Mouse (Mus musculus) CH12.LX (cell line): ENCODE results near the gene Gramd2. TPM values are rescaled to one million over a fixed set of nuclear protein-coding genes. Genes with fewer than 3 reads are reported as not detected.

ENCODE experiments used
- DNase-seq: peaks from one replicate; pipeline ENCODE4 v3.0.0-alpha.2; 2013; ENCODE audit errors: extremely low read depth
- H3K27ac ChIP-seq: 2 replicates; pipeline ENCODE4 v1.5.1; 2012; ENCODE audit warnings: low read depth, mild to moderate bottlenecking, control low read depth, moderate library complexity; ENCODE audit not compliant: insufficient read depth
- H3K27me3 ChIP-seq: replicated peaks from 2 replicates; pipeline ENCODE3; 2012; ENCODE audit warnings: inconsistent platforms
- H3K36me3 ChIP-seq, 2 experiments: replicated peaks in 1 of 2; 2 replicates each; pipeline versions ENCODE3 to v1.6.1; 2012; ENCODE audit warnings: inconsistent platforms in 1 of 2, low read length in 1 of 2, mild to moderate bottlenecking in 1 of 2, mixed read lengths in 1 of 2, moderate library complexity in 1 of 2; ENCODE audit not compliant: control insufficient read depth in 1 of 2, insufficient read depth in 1 of 2
- H3K4me1 ChIP-seq, 2 experiments: 2 replicates each; pipeline ENCODE4 v1.6.1; 2012; ENCODE audit warnings: inconsistent platforms in 1 of 2, moderate library complexity in 1 of 2; ENCODE audit not compliant: insufficient read depth in 2 of 2, control insufficient read depth in 1 of 2
- H3K4me2 ChIP-seq: 2 replicates; pipeline ENCODE4 v1.6.1; 2012; ENCODE audit warnings: low read depth, mild to moderate bottlenecking, control low read depth; ENCODE audit not compliant: poor library complexity, insufficient read depth, severe bottlenecking
- H3K4me3 ChIP-seq, 3 experiments: fragments of 150-350 bp in 1 of 3; sonication (generic) in 1 of 3; replicated peaks in 1 of 3; 2 replicates each; pipeline versions ENCODE3 to v1.5.1; 2011 to 2012; ENCODE audit warnings: low read depth in 2 of 3, low read length in 2 of 3, mild to moderate bottlenecking in 2 of 3, moderate library complexity in 2 of 3, control low read depth in 1 of 3, improper control_type of control experiment in 1 of 3, inconsistent platforms in 1 of 3, mixed read lengths in 1 of 3; ENCODE audit not compliant: poor library complexity in 1 of 3
- H3K79me2 ChIP-seq: replicated peaks from 2 replicates; pipeline ENCODE4 v1.6.1; 2012; ENCODE audit warnings: mild to moderate bottlenecking, moderate library complexity; ENCODE audit not compliant: control insufficient read depth, poor library complexity, insufficient read depth, severe bottlenecking; ENCODE audit errors: extremely low read depth
- H3K9ac ChIP-seq: 2 replicates; pipeline ENCODE4 v1.6.1; 2012; ENCODE audit warnings: low read depth, mild to moderate bottlenecking, control low read depth, moderate library complexity; ENCODE audit not compliant: insufficient read depth
- H3K9me3 ChIP-seq: replicated peaks from 2 replicates; pipeline ENCODE3; 2012; ENCODE audit warnings: low read length, inconsistent platforms, mixed read lengths
- BHLHE40 ChIP-seq: IDR thresholded peaks from 2 replicates; pipeline ENCODE4 v1.6.1; 2011; ENCODE audit warnings: mild to moderate bottlenecking, low read depth, low read length, improper control_type of control experiment
- CHD1 ChIP-seq: IDR thresholded peaks from 2 replicates; pipeline ENCODE4 v1.6.1; 2012; ENCODE audit warnings: low read depth, low read length, improper control_type of control experiment, inconsistent platforms
- CHD2 ChIP-seq: IDR thresholded peaks from 2 replicates; pipeline ENCODE4 v1.6.1; 2011; ENCODE audit warnings: low read length, improper control_type of control experiment
- CTCF ChIP-seq, 2 experiments: IDR thresholded peaks in 1 of 2; conservative IDR thresholded peaks in 1 of 2; 2 replicates each; pipeline ENCODE4 v1.5.1; 2011 to 2012; ENCODE audit warnings: low read depth in 2 of 2, low read length in 2 of 2, improper control_type of control experiment in 1 of 2, inconsistent platforms in 1 of 2, mild to moderate bottlenecking in 1 of 2, moderate library complexity in 1 of 2
- E2F4 ChIP-seq: IDR thresholded peaks from 2 replicates; pipeline ENCODE4 v1.6.1; 2011; ENCODE audit warnings: low read depth, low read length, improper control_type of control experiment; ENCODE audit not compliant: insufficient replicate concordance
- EP300 ChIP-seq: IDR thresholded peaks from 2 replicates; pipeline ENCODE4 v1.6.1; 2011; ENCODE audit warnings: low read length, improper control_type of control experiment
- ETS1 ChIP-seq: conservative IDR thresholded peaks from 2 replicates; pipeline ENCODE4 v1.6.1; 2012; ENCODE audit warnings: low read depth, mild to moderate bottlenecking, inconsistent platforms, low read length, improper control_type of control experiment, moderate library complexity
- GABPA ChIP-seq: IDR thresholded peaks from 2 replicates; pipeline ENCODE4 v1.6.1; 2012; ENCODE audit warnings: low read depth, low read length, improper control_type of control experiment, inconsistent platforms; ENCODE audit not compliant: insufficient replicate concordance
- IRF4 ChIP-seq: IDR thresholded peaks from 2 replicates; pipeline ENCODE4 v1.6.1; 2014; ENCODE audit warnings: low read depth, mild to moderate bottlenecking, inconsistent platforms, low read length, improper control_type of control experiment
- JUN ChIP-seq: IDR thresholded peaks from 2 replicates; pipeline ENCODE4 v1.6.1; 2011; ENCODE audit warnings: low read depth, mild to moderate bottlenecking, low read length, improper control_type of control experiment, moderate library complexity; ENCODE audit not compliant: insufficient read depth
- JUND ChIP-seq: conservative IDR thresholded peaks from 2 replicates; pipeline ENCODE4 v1.6.1; 2011; ENCODE audit warnings: low read depth, low read length, improper control_type of control experiment
- KAT2A ChIP-seq: IDR thresholded peaks from 2 replicates; pipeline ENCODE4 v1.6.1; 2012; ENCODE audit warnings: low read length, improper control_type of control experiment, inconsistent platforms; ENCODE audit not compliant: insufficient replicate concordance
- MAX ChIP-seq: IDR thresholded peaks from 2 replicates; pipeline ENCODE4 v1.6.1; 2011; ENCODE audit warnings: low read length, improper control_type of control experiment
- MEF2A ChIP-seq: IDR thresholded peaks from 2 replicates; pipeline ENCODE4 v1.6.1; 2014; ENCODE audit warnings: low read depth, mild to moderate bottlenecking, inconsistent platforms, low read length, improper control_type of control experiment, borderline replicate concordance
- MXI1 ChIP-seq: IDR thresholded peaks from 2 replicates; pipeline ENCODE4 v1.6.1; 2011; ENCODE audit warnings: mild to moderate bottlenecking, low read depth, low read length, improper control_type of control experiment
- MYC ChIP-seq: IDR thresholded peaks from 2 replicates; pipeline ENCODE4 v1.6.1; 2011; ENCODE audit warnings: low read depth, mild to moderate bottlenecking, improper control_type of control experiment, low read length
- NELFE ChIP-seq: IDR thresholded peaks from 2 replicates; pipeline ENCODE4 v1.6.1; 2011; ENCODE audit warnings: low read depth, low read length, improper control_type of control experiment
- NRF1 ChIP-seq: IDR thresholded peaks from 2 replicates; pipeline ENCODE4 v1.6.1; 2014; ENCODE audit warnings: low read depth, mild to moderate bottlenecking, inconsistent platforms, low read length, improper control_type of control experiment, moderate library complexity
- PAX5 ChIP-seq: IDR thresholded peaks from 2 replicates; pipeline ENCODE4 v1.6.1; 2012; ENCODE audit warnings: low read length, inconsistent platforms, mixed read lengths
- POLR2A ChIP-seq: IDR thresholded peaks from 2 replicates; pipeline ENCODE4 v1.6.1; 2011; ENCODE audit warnings: low read depth, mild to moderate bottlenecking, improper control_type of control experiment, low read length
- POLR2AphosphoS2 ChIP-seq: IDR thresholded peaks from 2 replicates; pipeline ENCODE4 v1.6.1; 2011; ENCODE audit warnings: low read depth, low read length, improper control_type of control experiment
- RCOR1 ChIP-seq: conservative IDR thresholded peaks from 2 replicates; pipeline ENCODE4 v1.6.1; 2012; ENCODE audit warnings: low read depth, mild to moderate bottlenecking, inconsistent platforms, low read length, improper control_type of control experiment
- SIN3A ChIP-seq: IDR thresholded peaks from 2 replicates; pipeline ENCODE4 v1.6.1; 2012; ENCODE audit warnings: low read length, improper control_type of control experiment, inconsistent platforms
- SMC3 ChIP-seq: IDR thresholded peaks from 2 replicates; pipeline ENCODE4 v1.6.1; 2011; ENCODE audit warnings: low read depth, low read length, improper control_type of control experiment
- TBP ChIP-seq: conservative IDR thresholded peaks from 2 replicates; pipeline ENCODE4 v1.6.1; 2011; ENCODE audit warnings: low read depth, low read length, improper control_type of control experiment
- TCF12 ChIP-seq: IDR thresholded peaks from 2 replicates; pipeline ENCODE4 v1.6.1; 2014; ENCODE audit warnings: low read depth, mild to moderate bottlenecking, inconsistent platforms, low read length, improper control_type of control experiment
- UBTF ChIP-seq: IDR thresholded peaks from 2 replicates; pipeline ENCODE4 v1.6.1; 2012; ENCODE audit warnings: low read depth, mild to moderate bottlenecking, inconsistent platforms, low read length, improper control_type of control experiment, moderate library complexity
- USF2 ChIP-seq: conservative IDR thresholded peaks from 2 replicates; pipeline ENCODE4 v1.6.1; 2011; ENCODE audit warnings: low read depth, low read length, improper control_type of control experiment
- ZMIZ1 ChIP-seq: IDR thresholded peaks from 2 replicates; pipeline ENCODE4 v1.6.1; 2012; ENCODE audit warnings: low read depth, mild to moderate bottlenecking, inconsistent platforms, low read length, improper control_type of control experiment
- ZNF384 ChIP-seq: IDR thresholded peaks from 2 replicates; pipeline ENCODE4 v1.6.1; 2012; ENCODE audit warnings: low read depth, low read length, improper control_type of control experiment, inconsistent platforms
- dilution Hi-C: fragments of 300-500 bp; cut with MboI; formaldehyde crosslinking; loops from 2 replicates; pipeline ENCODE4 v1.14.3; 2020; ENCODE audit warnings: low sequenced_read_pairs; ENCODE audit not compliant: extremely low pct_unique_long_range_greater_than_20kb, extremely low pct_ligation_motif_present
- in situ Hi-C: fragments of 300-500 bp; cut with MboI; formaldehyde crosslinking; loops from 3 replicates; pipeline ENCODE4 v1.14.3; 2019; ENCODE audit warnings: low sequenced_read_pairs, low pct_ligation_motif_present, low pct_unique_long_range_greater_than_20kb, mixed read lengths
- polyA plus RNA-seq: library from polyadenylated mRNA; unstranded; fragments of >175 nt; gene quantifications from 2 replicates; pipeline ENCODE4 v1.2.1, GENCODE M21; 2012; ENCODE audit warnings: low read depth; ENCODE audit not compliant: insufficient read length
- total RNA-seq, 2 experiments: library from RNA; depleted of rRNA; stranded (reverse); fragments of 300-350 nt in 1 of 2; fragments of >200 nt in 1 of 2; gene quantifications; 2 replicates each; pipeline ENCODE4 v1.2.3; 2012 to 2014

Gramd2 gene
- total and polyA plus RNA-seq, 3 experiments, result 0.61 TPM; not detected in 2

- peak overlapping the region; percentile 81 to 98 (median 88) for H3K4me3 ChIP-seq
- no peaks in the 10 kb centered on the region for H3K27me3 ChIP-seq
- H3K4me1 ChIP-seq, result peaks cover 7 to 53% of the 10 kb centered on the region in 2 experiments
- peak overlapping the region; percentile 81 for H3K9ac ChIP-seq
- peak overlapping the region; percentile 96 for H3K4me2 ChIP-seq
- dilution Hi-C loops (no loop called here), in situ Hi-C loops (no loop called here)
- no peaks in the 10 kb centered on the region for H3K9me3 ChIP-seq
- peaks cover 63% of the 10 kb centered on the region for H3K79me2 ChIP-seq
- TF ChIP-seq CHD1 (0 out of 2 replicates have a peak, but pooled peaks have one; percentile 14), ETS1 (no peak)
- peak overlapping the region; percentile 88 for H3K27ac ChIP-seq
- peaks cover 14 to 41% of the 10 kb centered on the region in 2 experiments for H3K36me3 ChIP-seq
- DNase-seq, result no peak
Observed at GRCm38 (mm10) chr9:59658146-59658545, 21.8 kb upstream of the Gramd2 start.

- H3K27ac ChIP-seq, result peak overlapping the region; percentile 94
- peak overlapping the region; percentile 96 for H3K4me2 ChIP-seq
- no peaks in the 10 kb centered on the region for H3K27me3 ChIP-seq
- no peaks in the 10 kb centered on the region for H3K9me3 ChIP-seq
- H3K4me3 ChIP-seq, result peak overlapping the region; percentile 49 to 98 (median 81)
- peak; percentile 96 for DNase-seq
- peaks cover 74% of the 10 kb centered on the region for H3K79me2 ChIP-seq
- dilution Hi-C loops (no loop called here), in situ Hi-C loops (no loop called here)
- peak overlapping the region; percentile 81 for H3K9ac ChIP-seq
- H3K4me1 ChIP-seq, result peaks cover 7 to 56% of the 10 kb centered on the region in 2 experiments
- H3K36me3 ChIP-seq, result peaks cover 21 to 53% of the 10 kb centered on the region in 2 experiments
- TF ChIP-seq MAX (peak; percentile 62; the same call in 1 of the 2 replicates), TCF12 (peak; percentile 43; the same call in 1 of the 2 replicates), SIN3A (peak; percentile 94), CHD1 (peak; percentile 90; the same call in 1 of the 2 replicates), E2F4 (no peak), NELFE (no peak), UBTF (no peak), BHLHE40 (peak; percentile 84), SMC3 (peak; percentile 26), CTCF (conservative IDR thresholded peaks at IDR 0.05 in 1 of 2, IDR thresholded peaks at IDR 0.05 in 1 of 2; ENCODE audit: low read depth in 2 of 2, low read length in 2 of 2) (peak; percentile 73 to 93), MXI1 (peak; percentile 94), KAT2A (0 out of 2 replicates have a peak, but pooled peaks have one; percentile 32), RCOR1 (peak; percentile 59; the same call in 1 of the 2 replicates), JUND (peak; percentile 92), POLR2A (no peak; the same call in none of the 2 replicates), GABPA (no peak), MYC (peak; percentile 53), TBP (no peak), ZMIZ1 (no peak), CHD2 (peak; percentile 19; the same call in 1 of the 2 replicates), POLR2AphosphoS2 (no peak; the same call in 1 of the 2 replicates), ETS1 (peak; percentile 78; the same call in 1 of the 2 replicates), USF2 (no peak), EP300 (peak; percentile 88), ZNF384 (peak; percentile 98), MEF2A (peak; percentile 68), PAX5 (no peak), JUN (peak; percentile 76), IRF4 (peak; percentile 89), NRF1 (no peak)
Observed at GRCm38 (mm10) chr9:59659036-59660026, 20.6 kb upstream of the Gramd2 start.
